Mouse (Mus musculus) bone marrow, adult 2 months (tissue): ENCODE measurements around the gene Ints12. TPM values are rescaled to one million over a fixed set of nuclear protein-coding genes. Genes with fewer than 3 reads are reported as not detected.

Experiments
- H3K27ac ChIP-seq: fragments of 200-500 bp; 2 replicates; pipeline ENCODE4 v1.5.1; 2012; ENCODE audit warnings: low read depth, mild to moderate bottlenecking, control low read depth, inconsistent platforms, low read length; ENCODE audit not compliant: control insufficient read depth, poor library complexity, insufficient read depth
- H3K4me1 ChIP-seq: fragments of 200-500 bp; 2 replicates; pipeline ENCODE4 v1.6.1; 2011; ENCODE audit warnings: low read length; ENCODE audit not compliant: control insufficient read depth, insufficient read depth
- H3K4me3 ChIP-seq: fragments of 200-500 bp; replicated peaks from 2 replicates; pipeline ENCODE3; 2011; ENCODE audit warnings: mild to moderate bottlenecking, low read depth, low read length, control low read depth; ENCODE audit not compliant: control insufficient read depth
- CTCF ChIP-seq: fragments of 200-500 bp; IDR thresholded peaks from 2 replicates; pipeline ENCODE4 v1.5.1; 2011; ENCODE audit warnings: low read length, control low read depth; ENCODE audit not compliant: control insufficient read depth, insufficient read depth
- POLR2A ChIP-seq: fragments of 200-500 bp; IDR thresholded peaks from 2 replicates; pipeline ENCODE4 v1.6.1; 2011; ENCODE audit warnings: low read depth, mild to moderate bottlenecking, control low read depth, low read length, borderline replicate concordance; ENCODE audit not compliant: control insufficient read depth
- WGBS: fragments of 180-500 bp; shearing (Covaris S2); methylation state at CpG from one replicate; pipeline ENCODE4 v1.1.7; 2018; 5-methylcytosine and 5-hydroxymethylcytosine counted together
- polyA plus RNA-seq: library from polyadenylated mRNA; stranded (reverse); fragments of >200 nt; gene quantifications from 2 replicates; pipeline ENCODE4 v1.2.4, GENCODE M21; 2011; ENCODE audit warnings: low replicate concordance; ENCODE audit not compliant: missing spikeins, insufficient read depth, insufficient read length

The Ints12 gene
- polyA plus RNA-seq, 1 experiment: 9.9 TPM

GRCm38 (mm10) chr3:133094305-133094704, 2.7 kb downstream of the Ints12 start:
- Histone ChIP-seq H3K27ac (no peak overlapping the region), H3K4me1 (peaks cover 2% of the 10 kb centered on the region), H3K4me3 (no peak overlapping the region)
- TF ChIP-seq POLR2A: no peak
- TF ChIP-seq CTCF: no peak
- 53% methylated on average over 1 of the region's 1 CpGs for WGBS

- H3K27ac ChIP-seq: no peak overlapping the region
- WGBS: 68% methylated on average over 6 of the region's 6 CpGs
Observed at GRCm38 (mm10) chr3:133097936-133098335, 6.3 kb downstream of the Ints12 start.

DNA sequence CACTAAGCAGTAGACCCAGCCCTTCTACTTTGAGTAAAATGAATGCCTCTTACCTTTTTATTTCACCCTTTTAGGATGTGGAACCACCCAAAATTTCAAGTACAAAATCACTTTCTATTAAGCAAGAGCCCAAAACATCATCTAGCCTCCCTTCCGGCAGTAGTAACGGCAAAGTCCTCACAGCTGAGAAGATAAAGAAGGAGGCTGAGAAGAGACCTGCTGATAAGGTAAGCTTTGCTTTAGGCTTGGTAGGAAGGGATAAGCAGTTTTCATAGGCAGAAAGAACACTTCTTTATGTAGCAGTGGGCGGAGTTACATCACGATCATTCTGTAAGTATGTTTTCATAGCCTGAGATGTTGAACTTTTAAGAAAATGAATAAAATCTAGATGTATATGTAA, 6.7 kb downstream of the Ints12 start:
- 57% methylated on average over 4 of the region's 4 CpGs for WGBS
- H3K4me1 ChIP-seq: peaks cover 2% of the 10 kb centered on the region
- no peak overlapping the region for H3K4me3 ChIP-seq
- TF ChIP-seq POLR2A (no peak), CTCF (no peak)
- H3K27ac ChIP-seq: no peak overlapping the region

More at GRCm38 (mm10) chr3:133097936-133098335, 6.3 kb downstream of the Ints12 start:
- no peak for TF ChIP-seq POLR2A
- no peak for TF ChIP-seq CTCF
- Histone ChIP-seq H3K4me3 (no peak overlapping the region), H3K4me1 (peaks cover 2% of the 10 kb centered on the region)

- Histone ChIP-seq H3K4me3 (no peak overlapping the region), H3K27ac (no peak overlapping the region), H3K4me1 (no peaks in the 10 kb centered on the region)
- TF ChIP-seq POLR2A (no peak), CTCF (no peak)
- 89% methylated on average over 2 of the region's 2 CpGs for WGBS
Observed at GRCm38 (mm10) chr3:133098909-133099308, 7.3 kb downstream of the Ints12 start.

- TF ChIP-seq POLR2A (no peak), CTCF (no peak)
- no peaks in the 10 kb centered on the region for H3K4me1 ChIP-seq
- H3K27ac ChIP-seq: no peak overlapping the region
- H3K4me3 ChIP-seq: no peak overlapping the region
- 60% methylated on average over 3 of the region's 3 CpGs for WGBS
Observed at GRCm38 (mm10) chr3:133103768-133104167, 12.1 kb downstream of the Ints12 start.

GRCm38 (mm10) chr3:133104436-133104835, 12.8 kb downstream of the Ints12 start:
- Histone ChIP-seq H3K27ac (no peak overlapping the region), H3K4me1 (no peaks in the 10 kb centered on the region), H3K4me3 (no peak overlapping the region)
- 92% methylated on average over 3 of the region's 3 CpGs for WGBS
- TF ChIP-seq CTCF (no peak), POLR2A (no peak)

GRCm38 (mm10) chr3:133108731-133109130, 17.1 kb downstream of the Ints12 start:
- no peak for TF ChIP-seq POLR2A
- TF ChIP-seq CTCF: no peak
- 91% methylated on average over 4 of the region's 4 CpGs for whole genome bisulfite sequencing
- Histone ChIP-seq H3K4me3 (no peak overlapping the region), H3K4me1 (no peaks in the 10 kb centered on the region), H3K27ac (no peak overlapping the region)

- 83% methylated on average over 4 of the region's 4 CpGs for WGBS
Observed at GRCm38 (mm10) chr3:133109844-133110243, 18.2 kb downstream of the Ints12 start.

DNA sequence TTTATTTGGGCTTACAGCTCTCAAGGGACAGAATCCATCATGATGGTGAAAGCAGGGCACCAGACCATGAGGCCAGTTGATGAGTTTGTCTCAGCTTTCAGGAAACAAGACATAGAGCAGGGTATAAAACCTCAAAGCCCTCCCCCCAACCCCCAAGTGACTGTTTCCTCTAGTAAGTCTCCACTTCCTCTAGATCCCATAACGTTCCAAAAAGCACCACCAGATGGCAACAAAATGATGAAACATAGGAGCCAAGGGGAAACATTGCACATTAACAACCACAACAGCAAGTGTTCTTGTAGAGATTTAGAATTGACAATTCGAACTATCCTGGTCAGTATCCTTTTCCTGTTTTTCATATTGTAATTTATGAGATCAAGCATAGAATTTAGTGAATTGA, 20.1 kb downstream of the Ints12 start:
- TF ChIP-seq POLR2A (no peak), CTCF (no peak)
- 21% methylated on average over 2 of the region's 2 CpGs for WGBS
- H3K4me3 ChIP-seq: no peak overlapping the region
- no peaks in the 10 kb centered on the region for H3K4me1 ChIP-seq
- H3K27ac ChIP-seq: no peak overlapping the region

More at GRCm38 (mm10) chr3:133109844-133110243, 18.2 kb downstream of the Ints12 start:
- Histone ChIP-seq H3K4me3 (no peak overlapping the region), H3K4me1 (no peaks in the 10 kb centered on the region), H3K27ac (no peak overlapping the region)
- TF ChIP-seq CTCF: no peak
- TF ChIP-seq POLR2A: no peak
